Mouse (Mus musculus) embryonic fibroblast, embryonic 13.5 days (primary cell): ENCODE data around the gene Slamf9. TPM values are rescaled to one million over a fixed set of nuclear protein-coding genes. Genes with fewer than 3 reads are reported as not detected.
A peak's percentile ranks its signal among the peaks of the same experiment; 100 is the strongest.

Experiments
- H3K27ac ChIP-seq: 2 replicates; pipeline ENCODE4 v1.5.1; 2012; ENCODE audit warnings: low read length, control low read depth, inconsistent platforms; ENCODE audit not compliant: insufficient read depth
- H3K4me1 ChIP-seq: 2 replicates; pipeline ENCODE4 v1.6.1; 2011; ENCODE audit warnings: low read length; ENCODE audit not compliant: control insufficient read depth, insufficient read depth
- H3K4me3 ChIP-seq: 2 replicates; pipeline ENCODE4 v1.5.1; 2011; ENCODE audit warnings: mild to moderate bottlenecking, control low read depth, low read length; ENCODE audit not compliant: insufficient read depth
- CTCF ChIP-seq: IDR thresholded peaks from 2 replicates; pipeline ENCODE4 v1.5.1; 2011; ENCODE audit warnings: mild to moderate bottlenecking, control low read depth, low read length, moderate library complexity, borderline replicate concordance; ENCODE audit not compliant: insufficient read depth
- POLR2A ChIP-seq: IDR thresholded peaks from 2 replicates; pipeline ENCODE4 v1.6.1; 2011; ENCODE audit warnings: low read depth, mild to moderate bottlenecking, control low read depth, low read length, moderate library complexity
- polyA plus RNA-seq: library from polyadenylated mRNA; stranded (reverse); fragments of >200 nt; gene quantifications from 2 replicates; pipeline ENCODE4 v1.2.4, GENCODE M21; 2011; ENCODE audit warnings: low read depth; ENCODE audit not compliant: missing spikeins, insufficient read length

Gene Slamf9
- polyA plus RNA-seq, 1 experiment, result 2.5 TPM

GRCm38 (mm10) chr1:172522524-172522923, 47.4 kb downstream of the Slamf9 start:
- Histone ChIP-seq H3K27ac (no peak overlapping the region), H3K4me1 (0 out of 2 replicates have a peak, but pooled peaks cover 6% of the 10 kb centered on the region), H3K4me3 (no peak overlapping the region)
- TF ChIP-seq POLR2A, result no peak
- no peak for TF ChIP-seq CTCF

- Histone ChIP-seq H3K4me1 (0 out of 2 replicates have a peak, but pooled peaks cover 6% of the 10 kb centered on the region), H3K4me3 (no peak overlapping the region), H3K27ac (no peak overlapping the region)
- TF ChIP-seq CTCF, result no peak
- TF ChIP-seq POLR2A, result no peak
Measured at GRCm38 (mm10) chr1:172523699-172524101, 48.5 kb downstream of the Slamf9 start.

- peaks cover under 1% of the 10 kb centered on the region; the same call in 1 of the 2 replicates for H3K4me1 ChIP-seq
- TF ChIP-seq CTCF (no peak), POLR2A (no peak)
- H3K4me3 ChIP-seq, result no peak overlapping the region
- H3K27ac ChIP-seq, result peak overlapping the region; percentile 6; the same call in 1 of the 2 replicates
Measured at GRCm38 (mm10) chr1:172525027-172525764, 50.0 kb downstream of the Slamf9 start.

- no peak overlapping the region for H3K27ac ChIP-seq
- H3K4me3 ChIP-seq, result no peak overlapping the region
- TF ChIP-seq CTCF (no peak), POLR2A (no peak)
- peaks cover 7% of the 10 kb centered on the region; the same call in 1 of the 2 replicates for H3K4me1 ChIP-seq
Measured at GRCm38 (mm10) chr1:172525971-172526370, 50.8 kb downstream of the Slamf9 start.

DNA sequence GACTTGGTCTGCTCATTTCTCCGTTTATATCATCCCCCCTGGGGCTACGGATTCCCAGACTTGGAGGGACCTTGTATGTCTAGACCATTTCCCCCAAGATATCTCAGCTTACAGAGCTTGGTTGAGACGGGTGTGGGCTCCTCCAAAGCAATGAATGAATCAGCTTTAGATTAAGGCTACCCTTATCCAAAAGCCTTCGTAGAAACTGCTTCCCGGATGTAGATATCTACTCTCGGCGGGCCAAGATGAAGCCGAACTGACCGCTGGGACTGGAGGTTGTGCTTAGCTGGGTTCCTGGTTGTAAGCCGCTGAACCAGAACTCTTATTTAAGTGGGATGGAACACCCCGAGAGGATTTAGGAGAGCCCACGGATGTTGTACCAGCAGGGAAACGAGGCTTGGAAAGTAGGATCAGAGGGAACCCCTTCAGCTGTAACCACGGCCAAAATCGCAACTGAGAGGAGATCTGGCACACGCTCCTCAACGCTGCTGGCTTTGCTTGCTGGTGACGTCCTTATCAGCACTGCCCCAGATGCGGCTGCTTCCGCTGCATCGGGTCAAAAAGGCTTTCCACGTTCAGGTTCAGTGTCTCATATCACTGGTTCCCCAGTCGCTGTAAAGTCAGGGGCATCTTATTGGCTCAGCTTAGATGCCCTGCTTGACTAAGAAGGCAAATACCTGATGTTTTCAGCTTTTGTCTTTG, 51.4 kb downstream of the Slamf9 start:
- TF ChIP-seq CTCF (no peak), POLR2A (no peak)
- no peak overlapping the region for H3K4me3 ChIP-seq
- H3K27ac ChIP-seq, result no peak overlapping the region
- H3K4me1 ChIP-seq, result peaks cover 8% of the 10 kb centered on the region; the same call in 1 of the 2 replicates

DNA sequence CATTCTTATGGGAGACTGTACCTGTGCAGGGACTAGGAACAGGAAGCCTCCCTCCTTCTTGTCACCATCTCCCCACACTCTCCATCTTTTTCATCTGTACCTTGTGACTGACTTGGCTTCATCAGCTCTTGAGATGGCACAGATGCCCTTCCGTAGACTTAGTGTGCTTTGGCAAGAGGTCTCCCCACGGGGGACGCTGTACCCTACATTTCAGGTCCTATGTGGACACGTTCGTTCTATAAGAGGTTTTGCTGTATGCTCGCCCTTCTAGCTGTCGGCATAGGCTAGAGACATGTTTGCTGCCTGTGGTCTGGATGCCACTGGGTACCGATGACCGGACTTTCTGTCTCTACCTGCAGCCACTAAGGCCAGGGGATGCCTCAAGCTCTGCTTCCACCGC, 52.3 kb downstream of the Slamf9 start:
- Histone ChIP-seq H3K4me1 (peaks cover 8% of the 10 kb centered on the region; the same call in 1 of the 2 replicates), H3K4me3 (no peak overlapping the region), H3K27ac (no peak overlapping the region)
- TF ChIP-seq CTCF, result no peak
- no peak for TF ChIP-seq POLR2A

Other genes with a start within 250 kb of the Slamf9 start
- not detected in 2 replicates for gene Atp1a4, start 216.9 kb upstream of the Slamf9 start, polyA plus RNA-seq
- 49.8 and 55.6 TPM in 2 replicates for gene Igsf8, start 213.7 kb upstream of the Slamf9 start, polyA plus RNA-seq
- gene Atp1a2, start 177.3 kb upstream of the Slamf9 start, polyA plus RNA-seq, result 0.39 TPM in 1 of 2 replicates, not detected in the other
- not detected in 2 replicates for gene Kcnj9, start 146.0 kb upstream of the Slamf9 start, polyA plus RNA-seq
- 0.08 and 0.91 TPM in 2 replicates for gene Kcnj10, start 134.1 kb upstream of the Slamf9 start, polyA plus RNA-seq
- gene Pigm, start 98.8 kb upstream of the Slamf9 start, polyA plus RNA-seq, result 11.5 and 12.9 TPM in 2 replicates
- 5.4 and 6.4 TPM in 2 replicates for gene Igsf9, start 6.4 kb downstream of the Slamf9 start, polyA plus RNA-seq
- 468 and 642 TPM in 2 replicates for gene Tagln2, start 24.7 kb downstream of the Slamf9 start, polyA plus RNA-seq
- 0.85 and 2.9 TPM in 2 replicates for gene Cfap45, start 45.4 kb downstream of the Slamf9 start, polyA plus RNA-seq
- not detected in 2 replicates for gene Vsig8, start 80.6 kb downstream of the Slamf9 start, polyA plus RNA-seq
- not detected in 2 replicates for gene Slamf8, start 115.2 kb downstream of the Slamf9 start, polyA plus RNA-seq
- gene Fcrl6, start 127.2 kb downstream of the Slamf9 start, polyA plus RNA-seq, result not detected in 2 replicates
- gene Dusp23, start 157.6 kb downstream of the Slamf9 start, polyA plus RNA-seq, result 4.9 and 10.4 TPM in 2 replicates
- not detected in 2 replicates for gene Crp, start 222.7 kb downstream of the Slamf9 start, polyA plus RNA-seq